Mouse (Mus musculus): ENCODE results near the gene Fbxo7.

Fbxo7 gene

DNA sequence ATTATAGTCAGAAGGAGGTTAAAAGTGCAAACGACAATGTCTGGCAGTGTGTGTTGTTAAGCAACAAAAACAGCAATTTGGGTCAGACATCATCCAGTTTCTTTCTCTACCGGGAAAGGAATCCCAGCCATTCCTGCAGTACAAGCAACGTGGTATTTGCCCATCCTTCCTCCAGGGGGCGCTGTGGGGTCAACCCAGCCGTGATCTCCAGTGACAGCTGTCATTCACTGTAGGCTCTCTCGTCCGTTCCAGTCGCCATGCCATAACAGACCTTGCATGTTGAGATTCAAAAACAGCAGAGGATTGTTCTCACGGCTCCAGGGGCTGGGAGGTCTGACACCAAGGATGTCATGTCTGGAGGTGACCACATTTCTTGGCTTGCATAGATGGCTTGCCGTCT is 70.1 kb downstream of the Fbxo7 start:
- DNase-seq (ENCODE audit: low spot score) = peak; percentile 53

DNA sequence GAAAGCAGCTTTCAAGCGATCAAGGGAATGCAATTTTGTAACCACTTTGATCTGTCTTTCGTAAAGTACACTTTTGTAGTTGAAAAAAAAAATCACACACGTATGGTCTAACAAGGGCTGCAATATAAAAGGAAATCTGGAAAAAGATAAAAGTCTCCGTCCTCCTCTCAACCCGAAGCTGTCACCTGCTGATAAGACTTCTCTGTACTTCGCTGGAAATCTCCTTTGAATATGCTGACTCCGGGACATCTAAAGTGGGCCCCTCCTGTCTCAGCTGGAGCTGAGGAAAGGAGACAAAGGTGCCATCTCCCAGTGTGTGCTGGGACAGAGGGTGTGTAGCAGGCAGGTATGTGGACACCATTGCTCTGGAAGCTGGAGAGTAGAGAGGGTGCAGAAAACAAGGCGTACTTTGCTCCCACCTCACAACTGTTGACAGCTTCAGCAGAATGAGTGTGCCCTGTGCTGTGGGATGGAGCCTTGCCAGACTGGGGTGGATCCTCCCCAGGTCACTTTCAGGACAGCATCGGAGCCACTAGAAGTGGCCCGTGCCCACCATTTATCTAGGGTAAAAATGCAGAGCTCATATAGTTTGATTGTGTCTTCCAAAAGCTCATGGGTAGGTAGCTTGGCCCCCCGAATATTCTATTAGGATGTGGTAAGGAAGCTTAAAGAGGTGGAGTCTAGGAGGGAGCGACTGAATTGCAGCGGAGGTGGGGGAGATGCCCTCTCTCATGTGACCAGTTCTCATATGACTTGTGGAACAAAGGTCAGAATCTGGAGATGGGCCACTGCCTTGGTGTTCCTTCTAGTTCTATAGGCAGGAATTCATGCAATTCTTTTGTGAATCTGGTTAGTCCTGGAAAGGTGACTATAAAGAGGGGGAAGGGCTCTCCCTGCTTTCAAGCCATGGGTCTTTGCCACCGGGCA is 71.6 kb downstream of the Fbxo7 start:
- no peak for DNase-seq (ENCODE audit: low spot score)

DNA sequence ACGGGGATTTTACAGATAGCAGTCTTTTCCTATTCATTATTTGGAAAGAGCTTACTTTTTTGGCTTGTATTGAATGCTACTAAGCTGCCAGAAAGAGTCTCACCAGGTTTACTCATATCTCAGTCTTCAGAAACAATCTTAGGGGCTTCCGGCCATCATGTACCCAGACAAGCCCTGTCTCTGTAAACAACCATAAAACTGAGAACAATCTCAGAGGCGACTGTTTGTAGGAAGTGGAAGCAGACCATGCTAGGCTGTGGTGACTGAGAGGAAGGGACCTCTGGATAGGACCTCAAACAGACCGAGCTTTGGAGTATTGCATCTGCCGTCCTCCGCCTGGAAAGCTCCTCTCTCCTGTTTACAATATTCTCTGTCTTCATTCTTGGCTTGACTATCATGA is 76.6 kb downstream of the Fbxo7 start:
- peak; percentile 47 for DNase-seq (ENCODE audit: low spot score)

DNA sequence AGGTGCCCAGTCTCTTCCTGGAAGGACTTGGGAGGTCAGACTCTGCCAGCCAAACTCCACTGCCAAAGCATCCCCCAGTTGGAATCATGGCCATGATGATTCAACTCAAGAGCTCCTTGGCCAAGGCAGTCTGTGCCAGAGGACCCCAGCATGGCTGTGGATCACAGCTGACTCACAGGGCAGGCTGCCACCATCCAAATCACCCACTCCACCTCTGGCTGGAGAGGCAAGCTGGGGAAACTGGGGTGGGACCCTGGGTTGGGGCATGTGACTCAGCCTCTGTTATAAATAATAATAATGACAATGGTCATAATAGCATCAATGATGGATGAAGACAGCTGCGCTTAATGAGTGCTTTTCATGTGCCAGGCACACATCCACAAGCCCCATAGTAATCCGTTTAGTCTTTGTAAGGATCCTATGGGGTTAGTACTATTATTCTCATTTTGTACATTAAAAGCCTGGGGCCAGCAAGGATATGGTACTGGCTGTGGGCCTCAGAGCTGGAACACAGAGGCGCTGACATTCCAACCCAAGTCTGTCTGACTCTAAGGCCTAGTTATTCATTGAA is 78.6 kb downstream of the Fbxo7 start:
- DNase-seq (ENCODE audit: low spot score) = no peak
